Mouse (Mus musculus) limb, embryonic 12.5 days (tissue): ENCODE data around the gene Dync1i1. TPM values are rescaled to one million over a fixed set of nuclear protein-coding genes. Genes with fewer than 3 reads are reported as not detected.
"Not testable (repeated sequence)": the region's sequence is repeated elsewhere in the genome, so short reads cannot be mapped to it uniquely, and the experiment has no call there.

ENCODE experiments used
- ATAC-seq: fragments of 200-750 bp; cut with Nextera tagmentation; 2 replicates; pipeline ENCODE4 v1.8.0; 2017; ENCODE audit warnings: low read depth, moderate TSS enrichment; ENCODE audit not compliant: insufficient number of reproducible peaks, insufficient read depth, low FRiP score, low TSS enrichment
- H3K27ac ChIP-seq: fragments of 300-500 bp; sonication (generic); 2 replicates; pipeline ENCODE4 v1.5.1; 2016; ENCODE audit warnings: mild to moderate bottlenecking, moderate library complexity
- H3K27me3 ChIP-seq: fragments of 300-500 bp; sonication (generic); 2 replicates; pipeline ENCODE4 v1.6.1; 2016; ENCODE audit warnings: mild to moderate bottlenecking, moderate library complexity
- H3K36me3 ChIP-seq: fragments of 300-500 bp; sonication (generic); 2 replicates; pipeline ENCODE4 v1.6.1; 2016; ENCODE audit warnings: mild to moderate bottlenecking, moderate library complexity
- H3K4me1 ChIP-seq: fragments of 300-500 bp; sonication (generic); replicated peaks from 2 replicates; pipeline ENCODE4 v1.6.1; 2016
- H3K4me2 ChIP-seq: fragments of 300-500 bp; sonication (generic); 2 replicates; pipeline ENCODE4 v1.6.1; 2016; ENCODE audit warnings: mild to moderate bottlenecking, moderate library complexity
- H3K4me3 ChIP-seq: fragments of 300-500 bp; sonication (generic); replicated peaks from 2 replicates; pipeline ENCODE4 v1.5.1; 2016; ENCODE audit warnings: mild to moderate bottlenecking
- H3K9ac ChIP-seq: fragments of 300-500 bp; sonication (generic); replicated peaks from 2 replicates; pipeline ENCODE4 v1.6.1; 2016; ENCODE audit warnings: mild to moderate bottlenecking, moderate library complexity
- H3K9me3 ChIP-seq: fragments of 300-500 bp; sonication (generic); 2 replicates; pipeline ENCODE4 v1.6.1; 2016; ENCODE audit warnings: mild to moderate bottlenecking, moderate library complexity
- WGBS: fragments of 180-500 bp; shearing (Covaris S2); methylation state at CpG from one replicate; pipeline ENCODE4 v1.1.7; 2016; 5-methylcytosine and 5-hydroxymethylcytosine counted together
- polyA plus RNA-seq: library from polyadenylated mRNA; unstranded; fragments of >200 nt; fragmentation: Nextera tagmentation; extraction: Ambion mirVana; gene quantifications from 2 replicates; pipeline ENCODE4 v1.2.1, GENCODE M21; 2016

The Dync1i1 gene
- polyA plus RNA-seq, result 9.5 and 10.9 TPM in 2 replicates

GRCm38 (mm10) chr6:5725611-5726236, at the start of gene Dync1i1:
Gene Dync1i1, plus strand, starts transcription at chr6:5725639.
- 1% methylated on average over 40 of the region's 40 CpGs for WGBS
- peak within 1 kb of the TSS; percentile 55 for H3K9ac ChIP-seq
- peak within 1 kb of the TSS; percentile 53 for H3K4me3 ChIP-seq
- no peak within 1 kb of the TSS for H3K27ac ChIP-seq
- peaks cover 16% of the 10 kb centered on the region; the same call in 1 of the 2 replicates for H3K27me3 ChIP-seq
- peak; percentile 75; the same call in 1 of the 2 replicates for ATAC-seq
- peak within 1 kb of the TSS; percentile 94 for H3K4me2 ChIP-seq
- no peaks in the 10 kb centered on the region for H3K9me3 ChIP-seq
- H3K4me1 ChIP-seq, result peaks cover 10% of the 10 kb centered on the region
- H3K36me3 ChIP-seq, result no peaks in the 10 kb centered on the region

- Histone ChIP-seq H3K4me1 (no peaks in the 10 kb centered on the region), H3K36me3 (no peaks in the 10 kb centered on the region), H3K9ac (no peak overlapping the region), H3K27me3 (no peaks in the 10 kb centered on the region), H3K4me2 (no peak overlapping the region), H3K4me3 (no peak overlapping the region), H3K9me3 (no peaks in the 10 kb centered on the region), H3K27ac (no peak overlapping the region)
- ATAC-seq, result no peak
- 88% methylated on average over 3 of the region's 3 CpGs for WGBS
Measured at GRCm38 (mm10) chr6:5679738-5680137, 45.7 kb upstream of the Dync1i1 start.

- no peak overlapping the region for H3K27ac ChIP-seq
- no peaks in the 10 kb centered on the region for H3K36me3 ChIP-seq
- ATAC-seq, result no peak
- H3K9me3 ChIP-seq, result no peaks in the 10 kb centered on the region
- no peaks in the 10 kb centered on the region for H3K4me1 ChIP-seq
- no peak overlapping the region for H3K4me3 ChIP-seq
- no peaks in the 10 kb centered on the region for H3K27me3 ChIP-seq
- H3K4me2 ChIP-seq, result no peak overlapping the region
- no peak overlapping the region for H3K9ac ChIP-seq
- 85% methylated on average over 2 of the region's 2 CpGs for WGBS
Measured at GRCm38 (mm10) chr6:5701826-5702225, 23.6 kb upstream of the Dync1i1 start.

- not testable (repeated sequence) for H3K4me3 ChIP-seq, H3K4me1 ChIP-seq, H3K9ac ChIP-seq, H3K9me3 ChIP-seq, ATAC-seq, H3K27ac ChIP-seq, H3K4me2 ChIP-seq, H3K27me3 ChIP-seq, H3K36me3 ChIP-seq
- WGBS, result 76% methylated on average over 3 of the region's 3 CpGs
Measured at GRCm38 (mm10) chr6:5707894-5708293, 17.5 kb upstream of the Dync1i1 start.

- Histone ChIP-seq H3K36me3 (no peaks in the 10 kb centered on the region), H3K9me3 (no peaks in the 10 kb centered on the region), H3K9ac (no peak overlapping the region), H3K4me3 (no peak overlapping the region), H3K4me2 (no peak overlapping the region), H3K27me3 (no peaks in the 10 kb centered on the region), H3K4me1 (no peaks in the 10 kb centered on the region), H3K27ac (no peak overlapping the region)
- no peak for ATAC-seq
- WGBS, result 56% methylated on average over 3 of the region's 3 CpGs
Measured at GRCm38 (mm10) chr6:5710063-5710605, 15.3 kb upstream of the Dync1i1 start.

GRCm38 (mm10) chr6:5712620-5713019, 12.8 kb upstream of the Dync1i1 start:
- 88% methylated on average over 3 of the region's 3 CpGs for WGBS
- H3K27ac ChIP-seq, result no peak overlapping the region
- ATAC-seq, result no peak
- H3K36me3 ChIP-seq, result no peaks in the 10 kb centered on the region
- H3K27me3 ChIP-seq, result no peaks in the 10 kb centered on the region
- no peak overlapping the region for H3K9ac ChIP-seq
- H3K9me3 ChIP-seq, result no peaks in the 10 kb centered on the region
- no peaks in the 10 kb centered on the region for H3K4me1 ChIP-seq
- no peak overlapping the region for H3K4me2 ChIP-seq
- H3K4me3 ChIP-seq, result no peak overlapping the region

- WGBS, result 75% methylated on average over 3 of the region's 3 CpGs
Measured at GRCm38 (mm10) chr6:5715101-5715618, 10.3 kb upstream of the Dync1i1 start.

GRCm38 (mm10) chr6:5718955-5719354, 6.5 kb upstream of the Dync1i1 start:
- WGBS, result 78% methylated on average over 2 of the region's 2 CpGs
- Histone ChIP-seq H3K4me2 (no peak overlapping the region), H3K27ac (no peak overlapping the region), H3K4me3 (no peak overlapping the region), H3K27me3 (no peaks in the 10 kb centered on the region), H3K4me1 (no peaks in the 10 kb centered on the region), H3K9ac (no peak overlapping the region), H3K9me3 (no peaks in the 10 kb centered on the region), H3K36me3 (no peaks in the 10 kb centered on the region)
- no peak for ATAC-seq

More at GRCm38 (mm10) chr6:5715101-5715618, 10.3 kb upstream of the Dync1i1 start:
- H3K36me3 ChIP-seq, result no peaks in the 10 kb centered on the region
- H3K27ac ChIP-seq, result no peak overlapping the region
- no peak overlapping the region for H3K4me3 ChIP-seq
- H3K9me3 ChIP-seq, result no peaks in the 10 kb centered on the region
- H3K4me1 ChIP-seq, result no peaks in the 10 kb centered on the region
- no peak for ATAC-seq
- H3K27me3 ChIP-seq, result no peaks in the 10 kb centered on the region
- H3K4me2 ChIP-seq, result no peak overlapping the region
- no peak overlapping the region for H3K9ac ChIP-seq

GRCm38 (mm10) chr6:5720716-5721115, 4.7 kb upstream of the Dync1i1 start:
- H3K9ac ChIP-seq, H3K27me3 ChIP-seq, H3K4me3 ChIP-seq, H3K27ac ChIP-seq, H3K36me3 ChIP-seq, H3K4me2 ChIP-seq, ATAC-seq, H3K9me3 ChIP-seq, H3K4me1 ChIP-seq: not testable (repeated sequence)

- H3K27me3 ChIP-seq, result peaks cover 16% of the 10 kb centered on the region; the same call in 1 of the 2 replicates
- no peaks in the 10 kb centered on the region for H3K36me3 ChIP-seq
- H3K9me3 ChIP-seq, result no peaks in the 10 kb centered on the region
- H3K4me1 ChIP-seq, result peaks cover 10% of the 10 kb centered on the region
- WGBS, result 94% methylated on average over 1 of the region's 1 CpGs
- no peak overlapping the region for H3K4me3 ChIP-seq
- no peak overlapping the region for H3K27ac ChIP-seq
- no peak for ATAC-seq
- no peak overlapping the region for H3K9ac ChIP-seq
- H3K4me2 ChIP-seq, result no peak overlapping the region
Measured at GRCm38 (mm10) chr6:5723986-5724385, 1.5 kb upstream of the Dync1i1 start.

- Histone ChIP-seq H3K4me1 (peaks cover 10% of the 10 kb centered on the region), H3K36me3 (no peaks in the 10 kb centered on the region), H3K9ac (peak overlapping the region; percentile 55), H3K4me3 (peak overlapping the region; percentile 53), H3K27ac (no peak overlapping the region), H3K4me2 (peak overlapping the region; percentile 94), H3K27me3 (peaks cover 16% of the 10 kb centered on the region; the same call in 1 of the 2 replicates), H3K9me3 (no peaks in the 10 kb centered on the region)
- ATAC-seq, result no peak
- WGBS, result 4% methylated on average over 10 of the region's 10 CpGs
Measured at GRCm38 (mm10) chr6:5726237-5726670, 815 bp downstream of the Dync1i1 start.
